Mouse (Mus musculus) CH12.LX (cell line): ENCODE data around the gene Abt1. TPM values are rescaled to one million over a fixed set of nuclear protein-coding genes. Genes with fewer than 3 reads are reported as not detected.
A peak's percentile ranks its signal among the peaks of the same experiment; 100 is the strongest.

Experiments used
- DNase-seq: peaks from one replicate; pipeline ENCODE4 v3.0.0-alpha.2; 2013; ENCODE audit errors: extremely low read depth
- H3K27ac ChIP-seq: 2 replicates; pipeline ENCODE4 v1.5.1; 2012; ENCODE audit warnings: low read depth, mild to moderate bottlenecking, control low read depth, moderate library complexity; ENCODE audit not compliant: insufficient read depth
- H3K27me3 ChIP-seq: replicated peaks from 2 replicates; pipeline ENCODE3; 2012; ENCODE audit warnings: inconsistent platforms
- H3K36me3 ChIP-seq, 2 experiments: replicated peaks in 1 of 2; 2 replicates each; pipeline versions ENCODE3 to v1.6.1; 2012; ENCODE audit warnings: inconsistent platforms in 1 of 2, low read length in 1 of 2, mild to moderate bottlenecking in 1 of 2, mixed read lengths in 1 of 2, moderate library complexity in 1 of 2; ENCODE audit not compliant: control insufficient read depth in 1 of 2, insufficient read depth in 1 of 2
- H3K4me1 ChIP-seq, 2 experiments: 2 replicates each; pipeline ENCODE4 v1.6.1; 2012; ENCODE audit warnings: inconsistent platforms in 1 of 2, moderate library complexity in 1 of 2; ENCODE audit not compliant: insufficient read depth in 2 of 2, control insufficient read depth in 1 of 2
- H3K4me2 ChIP-seq: 2 replicates; pipeline ENCODE4 v1.6.1; 2012; ENCODE audit warnings: low read depth, mild to moderate bottlenecking, control low read depth; ENCODE audit not compliant: poor library complexity, insufficient read depth, severe bottlenecking
- H3K4me3 ChIP-seq, 3 experiments: fragments of 150-350 bp in 1 of 3; sonication (generic) in 1 of 3; replicated peaks in 1 of 3; 2 replicates each; pipeline versions ENCODE3 to v1.5.1; 2011 to 2012; ENCODE audit warnings: low read depth in 2 of 3, low read length in 2 of 3, mild to moderate bottlenecking in 2 of 3, moderate library complexity in 2 of 3, control low read depth in 1 of 3, improper control_type of control experiment in 1 of 3, inconsistent platforms in 1 of 3, mixed read lengths in 1 of 3; ENCODE audit not compliant: poor library complexity in 1 of 3
- H3K79me2 ChIP-seq: replicated peaks from 2 replicates; pipeline ENCODE4 v1.6.1; 2012; ENCODE audit warnings: mild to moderate bottlenecking, moderate library complexity; ENCODE audit not compliant: control insufficient read depth, poor library complexity, insufficient read depth, severe bottlenecking; ENCODE audit errors: extremely low read depth
- H3K9ac ChIP-seq: 2 replicates; pipeline ENCODE4 v1.6.1; 2012; ENCODE audit warnings: low read depth, mild to moderate bottlenecking, control low read depth, moderate library complexity; ENCODE audit not compliant: insufficient read depth
- H3K9me3 ChIP-seq: replicated peaks from 2 replicates; pipeline ENCODE3; 2012; ENCODE audit warnings: low read length, inconsistent platforms, mixed read lengths
- CHD2 ChIP-seq: IDR thresholded peaks from 2 replicates; pipeline ENCODE4 v1.6.1; 2011; ENCODE audit warnings: low read length, improper control_type of control experiment
- CTCF ChIP-seq, 2 experiments: IDR thresholded peaks in 1 of 2; conservative IDR thresholded peaks in 1 of 2; 2 replicates each; pipeline ENCODE4 v1.5.1; 2011 to 2012; ENCODE audit warnings: low read depth in 2 of 2, low read length in 2 of 2, improper control_type of control experiment in 1 of 2, inconsistent platforms in 1 of 2, mild to moderate bottlenecking in 1 of 2, moderate library complexity in 1 of 2
- ELF1 ChIP-seq: IDR thresholded peaks from 2 replicates; pipeline ENCODE4 v1.6.1; 2014; ENCODE audit warnings: low read depth, mild to moderate bottlenecking, inconsistent platforms, low read length, improper control_type of control experiment
- EP300 ChIP-seq: IDR thresholded peaks from 2 replicates; pipeline ENCODE4 v1.6.1; 2011; ENCODE audit warnings: low read length, improper control_type of control experiment
- ETS1 ChIP-seq: conservative IDR thresholded peaks from 2 replicates; pipeline ENCODE4 v1.6.1; 2012; ENCODE audit warnings: low read depth, mild to moderate bottlenecking, inconsistent platforms, low read length, improper control_type of control experiment, moderate library complexity
- GABPA ChIP-seq: IDR thresholded peaks from 2 replicates; pipeline ENCODE4 v1.6.1; 2012; ENCODE audit warnings: low read depth, low read length, improper control_type of control experiment, inconsistent platforms; ENCODE audit not compliant: insufficient replicate concordance
- HCFC1 ChIP-seq: IDR thresholded peaks from 2 replicates; pipeline ENCODE4 v1.6.1; 2012; ENCODE audit warnings: low read depth, mild to moderate bottlenecking, inconsistent platforms, low read length, improper control_type of control experiment
- JUND ChIP-seq: conservative IDR thresholded peaks from 2 replicates; pipeline ENCODE4 v1.6.1; 2011; ENCODE audit warnings: low read depth, low read length, improper control_type of control experiment
- KAT2A ChIP-seq: IDR thresholded peaks from 2 replicates; pipeline ENCODE4 v1.6.1; 2012; ENCODE audit warnings: low read length, improper control_type of control experiment, inconsistent platforms; ENCODE audit not compliant: insufficient replicate concordance
- MAX ChIP-seq: IDR thresholded peaks from 2 replicates; pipeline ENCODE4 v1.6.1; 2011; ENCODE audit warnings: low read length, improper control_type of control experiment
- NRF1 ChIP-seq: IDR thresholded peaks from 2 replicates; pipeline ENCODE4 v1.6.1; 2014; ENCODE audit warnings: low read depth, mild to moderate bottlenecking, inconsistent platforms, low read length, improper control_type of control experiment, moderate library complexity
- PAX5 ChIP-seq: IDR thresholded peaks from 2 replicates; pipeline ENCODE4 v1.6.1; 2012; ENCODE audit warnings: low read length, inconsistent platforms, mixed read lengths
- POLR2A ChIP-seq: IDR thresholded peaks from 2 replicates; pipeline ENCODE4 v1.6.1; 2011; ENCODE audit warnings: low read depth, mild to moderate bottlenecking, improper control_type of control experiment, low read length
- POLR2AphosphoS2 ChIP-seq: IDR thresholded peaks from 2 replicates; pipeline ENCODE4 v1.6.1; 2011; ENCODE audit warnings: low read depth, low read length, improper control_type of control experiment
- RAD21 ChIP-seq: IDR thresholded peaks from 2 replicates; pipeline ENCODE4 v1.6.1; 2011; ENCODE audit warnings: low read depth, mild to moderate bottlenecking, low read length, improper control_type of control experiment, moderate library complexity
- SIN3A ChIP-seq: IDR thresholded peaks from 2 replicates; pipeline ENCODE4 v1.6.1; 2012; ENCODE audit warnings: low read length, improper control_type of control experiment, inconsistent platforms
- SMC3 ChIP-seq: IDR thresholded peaks from 2 replicates; pipeline ENCODE4 v1.6.1; 2011; ENCODE audit warnings: low read depth, low read length, improper control_type of control experiment
- TBP ChIP-seq: conservative IDR thresholded peaks from 2 replicates; pipeline ENCODE4 v1.6.1; 2011; ENCODE audit warnings: low read depth, low read length, improper control_type of control experiment
- UBTF ChIP-seq: IDR thresholded peaks from 2 replicates; pipeline ENCODE4 v1.6.1; 2012; ENCODE audit warnings: low read depth, mild to moderate bottlenecking, inconsistent platforms, low read length, improper control_type of control experiment, moderate library complexity
- USF1 ChIP-seq: IDR thresholded peaks from 2 replicates; pipeline ENCODE4 v1.6.1; 2014; ENCODE audit warnings: low read depth, mild to moderate bottlenecking, inconsistent platforms, low read length, improper control_type of control experiment
- USF2 ChIP-seq: conservative IDR thresholded peaks from 2 replicates; pipeline ENCODE4 v1.6.1; 2011; ENCODE audit warnings: low read depth, low read length, improper control_type of control experiment
- ZC3H11A ChIP-seq: IDR thresholded peaks from 2 replicates; pipeline ENCODE4 v1.6.1; 2012; ENCODE audit warnings: low read depth, mild to moderate bottlenecking, inconsistent platforms, low read length, improper control_type of control experiment
- ZMIZ1 ChIP-seq: IDR thresholded peaks from 2 replicates; pipeline ENCODE4 v1.6.1; 2012; ENCODE audit warnings: low read depth, mild to moderate bottlenecking, inconsistent platforms, low read length, improper control_type of control experiment
- dilution Hi-C: fragments of 300-500 bp; cut with MboI; formaldehyde crosslinking; loops from 2 replicates; pipeline ENCODE4 v1.14.3; 2020; ENCODE audit warnings: low sequenced_read_pairs; ENCODE audit not compliant: extremely low pct_unique_long_range_greater_than_20kb, extremely low pct_ligation_motif_present
- in situ Hi-C: fragments of 300-500 bp; cut with MboI; formaldehyde crosslinking; loops from 3 replicates; pipeline ENCODE4 v1.14.3; 2019; ENCODE audit warnings: low sequenced_read_pairs, low pct_ligation_motif_present, low pct_unique_long_range_greater_than_20kb, mixed read lengths
- polyA plus RNA-seq: library from polyadenylated mRNA; unstranded; fragments of >175 nt; gene quantifications from 2 replicates; pipeline ENCODE4 v1.2.1, GENCODE M21; 2012; ENCODE audit warnings: low read depth; ENCODE audit not compliant: insufficient read length
- total RNA-seq, 2 experiments: library from RNA; depleted of rRNA; stranded (reverse); fragments of 300-350 nt in 1 of 2; fragments of >200 nt in 1 of 2; gene quantifications; 2 replicates each; pipeline ENCODE4 v1.2.3; 2012 to 2014

Gene Abt1
- total and polyA plus RNA-seq, 3 experiments, result 10.1 to 15.4 (median 11.7) TPM

- Histone ChIP-seq H3K4me3 (peak overlapping the region; percentile 56 to 80 (median 79)), H3K4me1 (peaks cover 0 to 17% of the 10 kb centered on the region in 2 experiments; a peak in 2 of 4 replicates), H3K9ac (peak overlapping the region; percentile 95), H3K79me2 (peaks cover 3% of the 10 kb centered on the region; the same call in 1 of the 2 replicates)
- in situ Hi-C loops, result loop anchor here (5.0 to 25.0 kb wide), 5 partner anchors 92 to 1568 kb away; partner anchors contain the start of genes Hist1h2ag, Hist1h2bj, Hist1h4i and Zfp184
- no peak for DNase-seq
- TF ChIP-seq CHD2, result no peak
- no peak for TF ChIP-seq RAD21
- TF ChIP-seq POLR2A, result no peak
- no peak for TF ChIP-seq GABPA
- TF ChIP-seq, all 38 proteins: peak for 0
- no peak overlapping the region for H3K27ac ChIP-seq
- H3K4me2 ChIP-seq, result peak overlapping the region; percentile 85
- H3K27me3 ChIP-seq, result no peaks in the 10 kb centered on the region
- H3K9me3 ChIP-seq, result no peaks in the 10 kb centered on the region
- H3K36me3 ChIP-seq, result no peaks in the 10 kb centered on the region
- dilution Hi-C loops, result no loop called here
Observed at GRCm38 (mm10) chr13:23429771-23430380, 6.2 kb upstream of the Abt1 start.

DNA sequence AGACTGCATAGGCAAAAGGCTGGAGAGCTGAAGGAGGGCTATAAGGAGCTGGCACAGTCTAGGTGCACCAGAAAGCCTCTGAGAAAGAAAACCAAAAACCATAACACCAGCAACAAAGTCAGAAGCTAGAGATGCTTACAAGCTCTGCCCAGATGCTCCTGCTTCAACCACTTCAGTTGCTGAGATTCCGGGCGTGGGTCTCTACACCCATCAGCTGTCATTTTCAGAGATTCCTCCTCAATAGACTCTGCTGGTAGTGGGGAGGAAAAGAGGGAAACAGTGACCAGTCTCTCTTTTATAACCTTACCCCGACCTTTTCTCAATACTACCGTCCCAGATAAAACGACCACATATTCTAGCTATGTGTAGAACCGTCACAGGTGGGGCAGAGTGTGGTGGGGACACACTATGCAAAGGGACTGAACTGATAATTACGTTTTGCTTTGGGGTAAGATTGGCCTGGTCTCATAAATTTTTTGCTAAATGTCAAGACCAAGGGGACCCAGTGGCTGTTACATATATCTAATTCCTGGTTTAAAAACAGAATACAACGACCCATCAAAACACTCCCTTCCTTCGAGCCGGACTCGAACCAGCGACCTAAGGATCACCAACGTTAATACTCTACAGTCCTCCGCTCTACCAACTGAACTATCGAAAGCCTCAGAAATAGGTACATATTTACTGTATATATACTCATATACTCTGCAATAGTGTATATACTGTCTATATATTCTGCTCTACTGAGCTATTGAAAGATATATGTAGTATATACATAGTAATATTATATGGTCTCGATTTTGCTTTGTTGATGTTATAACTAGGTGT lies 4.7 kb upstream of the Abt1 start:
- Histone ChIP-seq H3K9ac (peak overlapping the region; percentile 67), H3K4me2 (peak overlapping the region; percentile 72)
- peak; percentile 80 for DNase-seq

GRCm38 (mm10) chr13:23427401-23427910 lies 3.8 kb upstream of the Abt1 start:
- peaks cover 4 to 22% of the 10 kb centered on the region in 2 experiments for H3K4me1 ChIP-seq
- TF ChIP-seq USF2, result no peak
- no peak for TF ChIP-seq USF1
- TF ChIP-seq NRF1, result no peak
- TF ChIP-seq ELF1, result no peak
- no peak for TF ChIP-seq ETS1
- no peak for TF ChIP-seq POLR2AphosphoS2
- no peak for TF ChIP-seq ZC3H11A
- no peak for TF ChIP-seq EP300
- TF ChIP-seq ZMIZ1, result no peak
- TF ChIP-seq CHD2, result no peak
- TF ChIP-seq SMC3, result no peak
- no peak for TF ChIP-seq UBTF
- TF ChIP-seq TBP, result no peak
- no peak for TF ChIP-seq KAT2A
- no peak for TF ChIP-seq MAX
- TF ChIP-seq PAX5, result no peak

More for the DNA sequence above, 4.7 kb upstream of the Abt1 start:
- H3K9me3 ChIP-seq, result no peaks in the 10 kb centered on the region
- no peaks in the 10 kb centered on the region for H3K36me3 ChIP-seq
- peaks cover 7% of the 10 kb centered on the region; the same call in 1 of the 2 replicates for H3K79me2 ChIP-seq
- H3K4me3 ChIP-seq, result peak overlapping the region; percentile 38 to 49 (median 45)
- dilution Hi-C loops, result no loop called here
- peak; percentile 39; the same call in 1 of the 2 replicates for TF ChIP-seq POLR2A
- no peak for TF ChIP-seq HCFC1
- TF ChIP-seq ZMIZ1, result no peak
- TF ChIP-seq EP300, result no peak
- TF ChIP-seq SIN3A, result no peak
- TF ChIP-seq JUND, result no peak
- TF ChIP-seq TBP, result peak; percentile 100
- TF ChIP-seq CTCF (conservative IDR thresholded peaks at IDR 0.05 in 1 of 2, IDR thresholded peaks at IDR 0.05 in 1 of 2; ENCODE audit: low read depth in 2 of 2, low read length in 2 of 2), result no peak
- no peaks in the 10 kb centered on the region for H3K27me3 ChIP-seq
- H3K4me1 ChIP-seq, result peaks cover 0 to 17% of the 10 kb centered on the region in 2 experiments; a peak in 2 of 4 replicates
- in situ Hi-C loops, result loop anchor here (10.0 to 25.0 kb wide), 3 partner anchors 1384 to 1566 kb away; partner anchors contain the start of genes Hist1h2ag, Hist1h2bj, Hist1h4i and Zfp184
- H3K27ac ChIP-seq, result peak overlapping the region; percentile 31; the same call in 1 of the 2 replicates

More at GRCm38 (mm10) chr13:23427401-23427910, 3.8 kb upstream of the Abt1 start:
- Histone ChIP-seq H3K79me2 (peaks cover 16% of the 10 kb centered on the region), H3K9ac (peak overlapping the region; percentile 30; the same call in 1 of the 2 replicates), H3K36me3 (peaks cover 2% of the 10 kb centered on the region in 2 experiments), H3K4me3 (peak overlapping the region; percentile 36 to 45 (median 38)), H3K9me3 (no peaks in the 10 kb centered on the region), H3K4me2 (peak overlapping the region; percentile 72), H3K27me3 (no peaks in the 10 kb centered on the region), H3K27ac (peak overlapping the region; percentile 77)
- in situ Hi-C loops, result loop anchor here (10.0 to 25.0 kb wide), 3 partner anchors 1383 to 1565 kb away; partner anchors contain the start of genes Hist1h2ag, Hist1h2bj, Hist1h4i and Zfp184
- dilution Hi-C loops, result no loop called here
- peak; percentile 53 for DNase-seq
